Mouse (Mus musculus) layer of hippocampus, adult 2 months (tissue): ENCODE measurements around the gene Alkbh2. TPM values are rescaled to one million over a fixed set of nuclear protein-coding genes. Genes with fewer than 3 reads are reported as not detected.

Experiments used
- DNase-seq, 2 experiments: peaks; one replicate each; pipeline ENCODE4 v3.0.0; 2022; ENCODE audit warnings: low spot score in 2 of 2
- H3K27ac ChIP-seq: fragments of 200-600 bp; 2 replicates; pipeline ENCODE4 v1.8.1; 2022
- H3K4me3 ChIP-seq: fragments of 200-600 bp; 2 replicates; pipeline ENCODE4 v1.8.1; 2022; ENCODE audit warnings: mild to moderate bottlenecking
- CTCF ChIP-seq: fragments of 200-600 bp; conservative IDR thresholded peaks from 2 replicates; pipeline ENCODE4 v1.8.1; 2022; ENCODE audit warnings: antibody characterized with exemption, mild to moderate bottlenecking, moderate library complexity
- total RNA-seq, 2 experiments: library from RNA; stranded (reverse); gene quantifications; 2 replicates each; pipeline ENCODE4 v1.2.3; 2021

Alkbh2 gene
- total RNA-seq, 2 experiments from 2014 or later: 4.8 to 5.1 TPM

DNA sequence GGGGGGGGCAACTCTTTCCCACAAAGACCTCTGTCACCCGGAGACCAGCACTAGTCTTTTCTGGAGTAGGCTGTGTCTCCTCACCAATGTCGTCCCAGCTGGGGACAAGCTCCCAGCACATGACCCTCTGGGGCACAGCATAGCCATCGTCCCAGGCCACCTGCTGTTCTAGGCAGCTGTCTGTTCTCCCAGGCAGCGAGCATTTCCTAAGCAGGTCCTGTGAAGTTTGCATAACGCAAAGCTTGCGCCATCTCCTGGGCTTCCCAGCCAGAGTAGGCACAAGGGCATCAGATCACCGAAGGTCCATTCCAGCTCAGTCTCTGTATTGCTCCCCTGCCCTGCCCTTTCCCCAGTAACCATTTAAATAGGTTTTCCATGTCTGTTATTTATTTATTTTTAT is 29.2 kb upstream of the Alkbh2 start:
- DNase-seq: no peak
- H3K27ac ChIP-seq: no peak overlapping the region
- TF ChIP-seq CTCF: no peak
- no peak overlapping the region for H3K4me3 ChIP-seq

DNA sequence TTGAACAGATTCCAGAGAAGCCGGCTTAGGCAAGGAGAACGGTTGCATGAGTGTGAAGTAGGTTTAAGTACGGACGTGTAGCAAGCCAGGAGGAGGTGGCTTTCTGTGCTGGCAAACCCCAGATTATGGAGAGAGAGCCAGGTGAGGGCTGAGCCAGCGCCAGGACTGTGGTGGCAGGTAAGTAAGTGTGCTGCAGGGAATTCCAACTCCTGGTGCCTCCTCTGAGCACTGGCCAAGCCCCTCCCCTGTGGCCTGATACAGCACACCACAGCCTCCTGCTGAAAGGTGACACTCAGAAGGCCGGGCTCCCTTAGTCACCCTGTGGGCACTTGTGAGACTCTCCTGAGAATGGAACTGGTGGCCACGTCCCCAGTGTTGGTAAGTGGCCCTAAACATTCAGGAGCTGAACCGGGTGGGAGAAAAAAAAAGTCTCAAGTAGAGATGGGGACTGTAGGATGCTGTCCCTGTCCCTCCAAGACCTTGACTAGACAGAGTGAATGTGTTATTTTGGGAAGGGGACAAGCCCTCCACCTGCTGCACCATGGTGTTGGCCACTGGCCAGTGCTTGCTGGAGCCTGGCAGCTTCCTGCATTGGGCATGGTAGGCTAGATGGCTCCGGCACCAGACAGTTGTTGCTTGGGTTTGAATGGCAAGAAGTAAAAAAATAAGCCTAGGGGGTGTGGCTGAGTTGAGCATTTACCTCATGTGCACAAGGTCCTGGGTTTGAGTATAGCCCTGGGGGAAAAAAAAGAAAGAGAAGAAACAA is 27.3 kb upstream of the Alkbh2 start:
- DNase-seq: no peak
- TF ChIP-seq CTCF: no peak
- H3K27ac ChIP-seq: no peak overlapping the region
- H3K4me3 ChIP-seq: no peak overlapping the region

DNA sequence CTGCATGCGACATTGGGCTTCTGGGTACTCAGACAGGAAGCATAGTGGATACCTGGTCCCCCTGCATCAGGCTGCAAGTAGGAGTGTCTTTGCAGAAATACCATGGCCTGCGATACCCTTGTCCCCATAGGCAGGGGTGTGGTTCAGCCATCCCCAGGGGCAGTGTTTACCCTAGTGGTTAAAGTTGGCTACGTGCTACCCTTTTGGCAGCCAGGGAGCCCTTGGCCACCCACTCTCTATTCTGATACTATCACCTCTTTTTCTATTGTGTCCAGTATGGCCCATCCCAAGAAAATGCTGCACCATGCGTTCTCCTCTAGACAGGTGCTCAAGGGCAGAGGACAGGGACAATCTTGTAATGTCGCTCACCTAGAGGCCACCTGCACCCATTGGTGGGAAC is 26.7 kb upstream of the Alkbh2 start:
- no peak for TF ChIP-seq CTCF
- DNase-seq: no peak
- Histone ChIP-seq H3K27ac (no peak overlapping the region), H3K4me3 (no peak overlapping the region)

DNA sequence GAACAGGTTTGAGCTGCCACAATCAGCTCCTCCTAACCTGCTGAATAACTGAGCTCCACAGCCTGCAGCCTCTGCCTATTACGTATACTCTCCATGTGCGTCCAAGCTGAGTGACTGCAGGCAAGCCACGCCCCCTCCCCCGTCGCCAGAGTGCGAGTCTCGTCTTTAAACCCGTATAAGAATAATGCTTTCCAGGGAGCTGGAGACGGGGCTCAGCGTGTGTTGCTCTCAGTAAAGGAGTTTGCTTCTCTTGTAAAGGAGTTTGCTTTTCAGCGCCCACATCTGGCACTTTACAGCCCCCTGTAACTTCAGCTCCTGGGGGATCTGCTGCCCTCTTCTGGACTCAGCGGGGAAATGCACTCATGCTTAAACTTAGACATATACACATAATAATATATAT is 25.5 kb upstream of the Alkbh2 start:
- TF ChIP-seq CTCF: peak; percentile 72
- Histone ChIP-seq H3K4me3 (no peak overlapping the region), H3K27ac (no peak overlapping the region)
- no peak for DNase-seq

DNA sequence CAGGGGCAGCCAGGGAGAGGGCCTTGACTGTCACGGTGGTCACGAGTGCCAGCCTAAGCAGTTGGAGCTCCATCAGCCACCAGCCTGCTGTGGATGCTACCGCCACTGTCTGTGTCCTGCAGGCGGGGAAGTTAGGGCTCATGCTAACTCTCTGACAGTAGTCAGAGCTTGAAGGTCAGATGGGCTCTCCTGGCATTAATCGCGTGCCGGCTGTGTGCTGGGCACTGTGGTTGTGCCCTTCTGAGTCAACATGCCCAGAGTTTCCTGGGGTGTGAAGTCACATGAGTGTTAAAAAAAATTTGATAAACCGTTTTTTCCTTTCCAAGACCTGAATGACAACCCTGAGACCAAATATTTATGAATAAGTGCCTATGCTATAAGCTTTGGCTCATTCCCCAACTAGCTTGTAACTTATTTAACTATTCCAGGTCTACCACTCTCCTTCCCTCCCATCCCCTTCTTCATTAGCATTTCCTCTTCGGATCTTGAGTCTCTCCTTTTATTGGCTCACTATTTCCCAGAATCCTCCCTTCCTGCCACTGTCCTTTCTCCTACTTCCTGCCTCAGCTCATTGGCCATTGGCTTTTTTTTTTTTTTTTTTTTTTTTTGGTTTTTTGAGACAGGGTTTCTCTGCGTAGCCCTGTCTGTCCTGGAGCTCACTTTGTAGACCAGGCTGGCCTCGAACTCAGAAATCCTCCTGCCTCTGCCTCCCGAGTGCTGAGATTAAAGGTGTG is 24.5 kb upstream of the Alkbh2 start:
- no peak for TF ChIP-seq CTCF

DNA sequence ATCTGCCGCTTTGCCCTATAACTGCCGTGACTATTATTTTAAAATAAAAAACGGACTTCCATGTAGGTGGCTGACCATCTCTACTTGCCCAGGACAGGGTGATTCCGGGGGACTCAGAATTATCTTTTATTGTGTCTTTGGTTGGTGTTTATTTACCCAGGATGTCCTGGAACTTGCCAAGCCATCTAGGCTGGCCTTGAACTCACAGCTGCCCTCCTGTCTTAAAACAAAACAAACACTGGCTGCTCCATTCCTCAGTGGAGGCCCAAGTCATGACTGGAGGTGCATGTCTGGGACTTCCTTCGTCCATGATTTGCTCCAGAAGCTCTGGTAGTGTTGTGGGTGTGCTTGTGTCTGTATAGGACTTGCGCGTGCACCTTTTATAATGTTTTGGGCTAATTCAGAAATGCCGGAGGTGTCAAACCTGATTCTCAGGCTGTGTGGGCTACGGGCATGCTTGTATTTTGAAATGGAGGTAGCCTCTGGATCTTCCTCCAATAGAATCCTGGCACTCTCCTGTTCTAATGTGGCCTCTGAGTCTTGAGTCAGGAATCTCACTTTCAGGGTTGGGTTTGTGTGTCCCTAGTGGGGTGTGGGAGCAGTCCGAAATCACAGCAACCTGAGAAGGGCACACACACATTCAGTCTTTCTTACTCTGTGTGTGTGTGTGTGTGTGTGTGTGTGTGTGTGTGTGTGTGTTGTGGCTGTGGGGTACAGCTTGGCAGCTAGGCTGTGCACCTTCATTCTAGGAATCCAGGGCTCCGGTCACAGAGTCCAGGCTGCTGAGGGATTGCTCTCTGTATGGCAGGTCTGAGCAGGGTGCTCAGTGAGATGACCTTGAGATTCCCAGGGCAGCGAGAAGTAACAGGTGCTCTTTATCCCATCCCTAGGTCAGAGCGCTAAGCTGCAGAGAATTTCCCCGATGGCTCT is 19.3 kb upstream of the Alkbh2 start:
- no peak overlapping the region; the same call in 1 of the 2 replicates for H3K27ac ChIP-seq
- H3K4me3 ChIP-seq: no peak overlapping the region
- no peak for TF ChIP-seq CTCF
- DNase-seq: no peak

More for the DNA sequence above, 24.5 kb upstream of the Alkbh2 start:
- DNase-seq: no peak
- no peak overlapping the region for H3K27ac ChIP-seq
- H3K4me3 ChIP-seq: no peak overlapping the region

DNA sequence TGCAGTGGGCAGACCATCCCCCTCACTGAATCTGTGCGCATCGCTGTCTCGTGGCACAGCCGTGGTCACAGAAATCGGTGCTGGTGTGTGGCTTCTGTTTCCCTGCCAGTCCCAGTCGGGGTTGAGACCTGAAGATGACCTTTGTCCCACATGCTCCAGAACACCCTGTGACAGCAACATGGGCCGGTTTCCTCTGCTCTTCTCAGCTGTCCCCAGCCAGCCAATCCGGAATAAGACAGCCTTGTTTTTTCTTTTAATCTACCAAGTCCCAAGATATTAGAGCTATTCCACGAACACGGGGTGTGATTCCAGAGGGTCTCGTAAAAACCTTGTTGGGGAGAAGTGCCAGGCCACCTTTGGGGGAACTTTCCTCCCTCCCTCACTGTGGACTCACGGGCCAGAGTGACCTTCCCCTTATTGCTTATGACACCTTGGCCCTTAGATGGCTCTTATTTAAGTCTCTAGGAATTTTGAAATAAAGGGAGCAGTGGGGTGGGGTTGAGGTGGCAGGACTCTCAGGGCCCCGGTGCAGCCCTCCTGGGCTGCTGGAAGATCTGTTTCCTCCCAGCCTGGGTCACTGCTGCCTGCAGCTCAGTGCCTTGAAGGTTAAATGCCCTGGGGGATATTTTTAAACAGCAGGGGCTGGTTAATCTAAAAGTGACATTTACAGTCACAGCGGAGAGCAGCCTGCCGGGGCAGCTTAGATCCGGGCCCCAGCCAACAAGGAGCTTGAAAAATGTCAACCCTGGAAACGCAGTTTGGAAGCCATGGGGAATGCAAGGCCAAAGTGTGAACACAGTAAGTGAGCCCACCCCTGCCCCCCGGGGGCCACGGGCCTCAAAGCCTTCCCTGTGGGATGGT is 18.2 kb upstream of the Alkbh2 start, which contains the start of gene Acacb:
TSS of gene Acacb (plus strand) at position 508 of the 861 bp plus-strand sequence.
- Histone ChIP-seq H3K4me3 (no peak within 1 kb of the TSS; the same call in 1 of the 2 replicates), H3K27ac (peak within 1 kb of the TSS; percentile 57; the same call in 1 of the 2 replicates)
- no peak for DNase-seq
- no peak for TF ChIP-seq CTCF

DNA sequence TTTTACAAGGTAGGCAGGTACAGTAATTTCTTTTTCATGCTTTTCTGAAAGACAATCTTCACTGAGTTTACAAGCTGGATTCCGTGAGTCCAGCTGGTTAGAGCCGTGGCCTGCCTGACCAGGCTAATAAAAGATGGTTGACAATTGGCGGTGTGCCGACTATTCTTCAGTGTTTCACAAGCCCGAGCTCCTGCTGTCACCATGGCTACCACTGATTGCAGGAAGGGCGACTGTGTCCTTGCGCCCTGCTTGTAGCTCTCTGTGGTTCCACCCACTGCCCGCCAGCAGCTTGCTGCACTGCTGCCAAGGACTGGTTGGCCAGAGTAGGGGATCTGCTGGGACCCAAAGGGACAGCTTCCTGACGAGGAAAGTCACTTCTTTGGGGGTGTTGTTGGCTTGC is 11.2 kb upstream of the Alkbh2 start:
- DNase-seq: peak; percentile 63 to 82
- TF ChIP-seq CTCF: no peak
- no peak overlapping the region for H3K4me3 ChIP-seq
- H3K27ac ChIP-seq: peak overlapping the region; percentile 80

DNA sequence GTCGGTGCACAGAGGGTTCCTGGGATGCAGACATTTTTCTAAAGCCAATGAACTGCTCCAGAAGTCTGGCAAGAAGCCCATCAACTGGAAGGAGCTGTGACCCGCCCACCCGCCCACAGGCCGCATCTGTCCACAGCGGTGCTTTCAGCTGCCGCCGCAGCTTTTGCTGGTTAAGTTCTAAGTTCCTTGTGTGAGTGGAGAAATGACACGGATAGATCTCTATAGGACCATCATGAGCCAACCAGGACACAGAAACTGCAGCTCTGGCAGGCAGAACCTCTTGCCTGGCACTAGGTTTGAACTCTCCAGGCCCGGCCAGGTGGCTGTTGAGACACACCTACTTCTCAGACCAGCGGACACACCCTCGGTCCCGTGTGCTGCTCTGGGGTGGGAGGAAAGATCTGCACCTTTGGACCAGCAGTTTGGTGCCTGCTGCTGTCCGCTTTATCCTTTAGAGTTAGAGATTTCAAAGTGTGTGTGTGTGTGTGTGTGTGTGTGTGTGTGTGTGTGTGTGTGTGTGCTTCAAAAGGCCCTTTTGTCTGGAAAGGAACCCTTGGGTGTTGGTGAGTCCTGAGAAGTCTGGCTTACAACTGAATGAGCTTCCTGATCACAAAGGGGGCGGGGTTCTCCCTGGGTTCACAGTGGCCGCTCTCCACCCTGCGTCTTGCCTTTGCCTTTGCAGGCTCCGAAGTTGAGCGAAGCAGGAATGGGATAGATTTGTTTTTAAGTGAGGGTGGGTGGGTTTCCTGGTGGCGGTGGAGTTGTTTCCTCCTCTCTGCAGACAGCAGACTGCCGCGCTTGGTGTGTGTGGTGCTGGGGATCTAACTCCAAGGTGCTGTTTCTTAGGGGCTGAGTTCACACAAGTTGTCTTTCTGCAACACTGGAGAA is 10.5 kb upstream of the Alkbh2 start:
- peak overlapping the region; percentile 80 for H3K27ac ChIP-seq
- TF ChIP-seq CTCF: no peak
- DNase-seq: no peak
- no peak overlapping the region for H3K4me3 ChIP-seq

DNA sequence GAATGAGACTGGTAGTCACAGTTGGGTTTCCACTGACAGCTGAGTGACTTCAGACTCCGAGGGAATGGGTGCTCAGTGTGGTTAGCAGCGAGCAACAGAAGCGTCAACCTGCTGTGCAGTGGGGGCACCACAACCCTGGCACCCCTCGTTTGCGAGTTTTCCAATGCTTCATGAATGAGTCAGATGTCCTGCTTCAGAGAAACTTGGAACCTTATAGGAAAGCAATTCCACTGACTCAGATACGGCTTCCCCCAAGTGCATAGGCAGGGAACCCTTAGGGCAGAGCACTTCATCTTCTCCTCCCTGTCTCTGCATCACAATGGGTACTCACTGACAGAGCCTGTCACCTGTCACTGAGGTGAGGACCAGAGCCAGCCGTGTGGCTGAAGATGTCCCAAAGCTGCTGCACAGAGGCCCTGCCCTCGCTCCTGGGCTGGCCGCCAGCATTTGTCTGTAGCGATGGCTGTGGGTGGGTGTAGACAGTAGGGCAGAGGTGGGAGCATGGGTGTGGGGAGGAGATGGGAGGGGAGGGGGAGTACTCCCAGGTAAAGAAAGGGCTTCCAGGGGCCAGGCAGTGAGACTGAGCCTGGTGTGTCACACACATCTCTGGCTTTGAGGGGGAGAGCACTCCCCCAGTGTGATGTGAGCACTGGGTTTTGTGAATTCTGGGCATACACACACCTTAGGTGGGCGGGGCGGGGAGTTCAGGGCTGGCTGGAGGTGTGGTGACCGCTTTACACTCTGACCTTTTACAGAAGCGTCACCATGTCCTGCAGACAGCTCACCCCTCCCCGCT is 9.7 kb upstream of the Alkbh2 start:
- peak overlapping the region; percentile 64 for H3K27ac ChIP-seq
- no peak for TF ChIP-seq CTCF
- no peak overlapping the region for H3K4me3 ChIP-seq
- DNase-seq: no peak
